Mouse (Mus musculus): ENCODE measurements around the gene Galm.

Gene Galm

GRCm38 (mm10) chr17:80126166-80126565 is 1.1 kb upstream of the Galm start:
- CTCF ChIA-PET = interaction anchor here (0.7 to 1.0 kb wide), 2 partner anchors 18 to 49 kb away, joined by 3 to 4 read pairs; no protein-coding TSS in a partner anchor

GRCm38 (mm10) chr17:80128476-80128990 is 1.3 kb downstream of the Galm start:
- CTCF ChIA-PET = no interaction called here

- CTCF ChIA-PET = no interaction called here
These were observed 2.1 kb downstream of the Galm start for GRCm38 (mm10) chr17:80129387-80129786.

GRCm38 (mm10) chr17:80130718-80131430 is 3.6 kb downstream of the Galm start:
- CTCF ChIA-PET = no interaction called here

GRCm38 (mm10) chr17:80131431-80131766 is 4.1 kb downstream of the Galm start:
- CTCF ChIA-PET = no interaction called here

GRCm38 (mm10) chr17:80131838-80132237 is 4.6 kb downstream of the Galm start:
- CTCF ChIA-PET = no interaction called here

GRCm38 (mm10) chr17:80132502-80132901 is 5.2 kb downstream of the Galm start:
- CTCF ChIA-PET = no interaction called here

GRCm38 (mm10) chr17:80138434-80139162 is 11.3 kb downstream of the Galm start:
- CTCF ChIA-PET = interaction anchor here (0.7 kb wide), 1 partner anchor 694 kb away, joined by 3 read pairs; no protein-coding TSS in a partner anchor

- CTCF ChIA-PET = interaction anchor here (0.5 kb wide), 1 partner anchor 1274 kb away, joined by 4 read pairs; no protein-coding TSS in a partner anchor
These were observed 12.6 kb downstream of the Galm start for GRCm38 (mm10) chr17:80139753-80140444.

GRCm38 (mm10) chr17:80143478-80144232 is 16.4 kb downstream of the Galm start:
- CTCF ChIA-PET = interaction anchor here (1.0 kb wide), 1 partner anchor 18 kb away, joined by 3 read pairs; no protein-coding TSS in a partner anchor

GRCm38 (mm10) chr17:80145210-80145609 is 17.9 kb downstream of the Galm start:
- CTCF ChIA-PET = no interaction called here

GRCm38 (mm10) chr17:80145771-80146170 is 18.5 kb downstream of the Galm start:
- CTCF ChIA-PET = no interaction called here

- CTCF ChIA-PET = no interaction called here
These were observed 21.1 kb downstream of the Galm start for GRCm38 (mm10) chr17:80148053-80148994.

GRCm38 (mm10) chr17:80148995-80149388 is 21.7 kb downstream of the Galm start:
- CTCF ChIA-PET = no interaction called here

GRCm38 (mm10) chr17:80151353-80151752 is 24.1 kb downstream of the Galm start:
- CTCF ChIA-PET = no interaction called here

GRCm38 (mm10) chr17:80152767-80153630 is 25.7 kb downstream of the Galm start:
- CTCF ChIA-PET = interaction anchor here (0.8 kb wide), 1 partner anchor 95 kb away, joined by 3 read pairs; no protein-coding TSS in a partner anchor

GRCm38 (mm10) chr17:80153631-80154030 is 26.4 kb downstream of the Galm start:
- CTCF ChIA-PET = interaction anchor here (0.6 kb wide), 1 partner anchor 187 kb away, joined by 9 read pairs; no protein-coding TSS in a partner anchor

- CTCF ChIA-PET = no interaction called here
These were observed 29.6 kb downstream of the Galm start for GRCm38 (mm10) chr17:80156905-80157304.

- CTCF ChIA-PET = no interaction called here
These were observed 30.2 kb downstream of the Galm start for GRCm38 (mm10) chr17:80157489-80157888.

Measured in spleen, embryonic (tissue).